Mouse (Mus musculus) CH12.LX (cell line): ENCODE measurements around the gene Prdx2. TPM values are rescaled to one million over a fixed set of nuclear protein-coding genes. Genes with fewer than 3 reads are reported as not detected.

ENCODE experiments used
- DNase-seq: peaks from one replicate; pipeline ENCODE4 v3.0.0-alpha.2; 2013; ENCODE audit errors: extremely low read depth
- H3K27ac ChIP-seq: 2 replicates; pipeline ENCODE4 v1.5.1; 2012; ENCODE audit warnings: low read depth, mild to moderate bottlenecking, control low read depth, moderate library complexity; ENCODE audit not compliant: insufficient read depth
- H3K27me3 ChIP-seq: replicated peaks from 2 replicates; pipeline ENCODE3; 2012; ENCODE audit warnings: inconsistent platforms
- H3K36me3 ChIP-seq, 2 experiments: replicated peaks in 1 of 2; 2 replicates each; pipeline versions ENCODE3 to v1.6.1; 2012; ENCODE audit warnings: inconsistent platforms in 1 of 2, low read length in 1 of 2, mild to moderate bottlenecking in 1 of 2, mixed read lengths in 1 of 2, moderate library complexity in 1 of 2; ENCODE audit not compliant: control insufficient read depth in 1 of 2, insufficient read depth in 1 of 2
- H3K4me1 ChIP-seq, 2 experiments: 2 replicates each; pipeline ENCODE4 v1.6.1; 2012; ENCODE audit warnings: inconsistent platforms in 1 of 2, moderate library complexity in 1 of 2; ENCODE audit not compliant: insufficient read depth in 2 of 2, control insufficient read depth in 1 of 2
- H3K4me2 ChIP-seq: 2 replicates; pipeline ENCODE4 v1.6.1; 2012; ENCODE audit warnings: low read depth, mild to moderate bottlenecking, control low read depth; ENCODE audit not compliant: poor library complexity, insufficient read depth, severe bottlenecking
- H3K4me3 ChIP-seq, 3 experiments: fragments of 150-350 bp in 1 of 3; sonication (generic) in 1 of 3; replicated peaks in 1 of 3; 2 replicates each; pipeline versions ENCODE3 to v1.5.1; 2011 to 2012; ENCODE audit warnings: low read depth in 2 of 3, low read length in 2 of 3, mild to moderate bottlenecking in 2 of 3, moderate library complexity in 2 of 3, control low read depth in 1 of 3, improper control_type of control experiment in 1 of 3, inconsistent platforms in 1 of 3, mixed read lengths in 1 of 3; ENCODE audit not compliant: poor library complexity in 1 of 3
- H3K79me2 ChIP-seq: replicated peaks from 2 replicates; pipeline ENCODE4 v1.6.1; 2012; ENCODE audit warnings: mild to moderate bottlenecking, moderate library complexity; ENCODE audit not compliant: control insufficient read depth, poor library complexity, insufficient read depth, severe bottlenecking; ENCODE audit errors: extremely low read depth
- H3K9ac ChIP-seq: 2 replicates; pipeline ENCODE4 v1.6.1; 2012; ENCODE audit warnings: low read depth, mild to moderate bottlenecking, control low read depth, moderate library complexity; ENCODE audit not compliant: insufficient read depth
- H3K9me3 ChIP-seq: replicated peaks from 2 replicates; pipeline ENCODE3; 2012; ENCODE audit warnings: low read length, inconsistent platforms, mixed read lengths
- BHLHE40 ChIP-seq: IDR thresholded peaks from 2 replicates; pipeline ENCODE4 v1.6.1; 2011; ENCODE audit warnings: mild to moderate bottlenecking, low read depth, low read length, improper control_type of control experiment
- CHD1 ChIP-seq: IDR thresholded peaks from 2 replicates; pipeline ENCODE4 v1.6.1; 2012; ENCODE audit warnings: low read depth, low read length, improper control_type of control experiment, inconsistent platforms
- CHD2 ChIP-seq: IDR thresholded peaks from 2 replicates; pipeline ENCODE4 v1.6.1; 2011; ENCODE audit warnings: low read length, improper control_type of control experiment
- E2F4 ChIP-seq: IDR thresholded peaks from 2 replicates; pipeline ENCODE4 v1.6.1; 2011; ENCODE audit warnings: low read depth, low read length, improper control_type of control experiment; ENCODE audit not compliant: insufficient replicate concordance
- ETS1 ChIP-seq: conservative IDR thresholded peaks from 2 replicates; pipeline ENCODE4 v1.6.1; 2012; ENCODE audit warnings: low read depth, mild to moderate bottlenecking, inconsistent platforms, low read length, improper control_type of control experiment, moderate library complexity
- IRF4 ChIP-seq: IDR thresholded peaks from 2 replicates; pipeline ENCODE4 v1.6.1; 2014; ENCODE audit warnings: low read depth, mild to moderate bottlenecking, inconsistent platforms, low read length, improper control_type of control experiment
- JUND ChIP-seq: conservative IDR thresholded peaks from 2 replicates; pipeline ENCODE4 v1.6.1; 2011; ENCODE audit warnings: low read depth, low read length, improper control_type of control experiment
- KAT2A ChIP-seq: IDR thresholded peaks from 2 replicates; pipeline ENCODE4 v1.6.1; 2012; ENCODE audit warnings: low read length, improper control_type of control experiment, inconsistent platforms; ENCODE audit not compliant: insufficient replicate concordance
- MAFK ChIP-seq: IDR thresholded peaks from 2 replicates; pipeline ENCODE4 v1.6.1; 2011; ENCODE audit warnings: low read length, improper control_type of control experiment; ENCODE audit not compliant: insufficient replicate concordance
- MAX ChIP-seq: IDR thresholded peaks from 2 replicates; pipeline ENCODE4 v1.6.1; 2011; ENCODE audit warnings: low read length, improper control_type of control experiment
- MXI1 ChIP-seq: IDR thresholded peaks from 2 replicates; pipeline ENCODE4 v1.6.1; 2011; ENCODE audit warnings: mild to moderate bottlenecking, low read depth, low read length, improper control_type of control experiment
- MYC ChIP-seq: IDR thresholded peaks from 2 replicates; pipeline ENCODE4 v1.6.1; 2011; ENCODE audit warnings: low read depth, mild to moderate bottlenecking, improper control_type of control experiment, low read length
- NRF1 ChIP-seq: IDR thresholded peaks from 2 replicates; pipeline ENCODE4 v1.6.1; 2014; ENCODE audit warnings: low read depth, mild to moderate bottlenecking, inconsistent platforms, low read length, improper control_type of control experiment, moderate library complexity
- POLR2A ChIP-seq: IDR thresholded peaks from 2 replicates; pipeline ENCODE4 v1.6.1; 2011; ENCODE audit warnings: low read depth, mild to moderate bottlenecking, improper control_type of control experiment, low read length
- POLR2AphosphoS2 ChIP-seq: IDR thresholded peaks from 2 replicates; pipeline ENCODE4 v1.6.1; 2011; ENCODE audit warnings: low read depth, low read length, improper control_type of control experiment
- RAD21 ChIP-seq: IDR thresholded peaks from 2 replicates; pipeline ENCODE4 v1.6.1; 2011; ENCODE audit warnings: low read depth, mild to moderate bottlenecking, low read length, improper control_type of control experiment, moderate library complexity
- SMC3 ChIP-seq: IDR thresholded peaks from 2 replicates; pipeline ENCODE4 v1.6.1; 2011; ENCODE audit warnings: low read depth, low read length, improper control_type of control experiment
- TCF12 ChIP-seq: IDR thresholded peaks from 2 replicates; pipeline ENCODE4 v1.6.1; 2014; ENCODE audit warnings: low read depth, mild to moderate bottlenecking, inconsistent platforms, low read length, improper control_type of control experiment
- UBTF ChIP-seq: IDR thresholded peaks from 2 replicates; pipeline ENCODE4 v1.6.1; 2012; ENCODE audit warnings: low read depth, mild to moderate bottlenecking, inconsistent platforms, low read length, improper control_type of control experiment, moderate library complexity
- ZKSCAN1 ChIP-seq: IDR thresholded peaks from 2 replicates; pipeline ENCODE4 v1.6.1; 2012; ENCODE audit warnings: low read depth, inconsistent platforms, low read length, improper control_type of control experiment, borderline replicate concordance
- ZMIZ1 ChIP-seq: IDR thresholded peaks from 2 replicates; pipeline ENCODE4 v1.6.1; 2012; ENCODE audit warnings: low read depth, mild to moderate bottlenecking, inconsistent platforms, low read length, improper control_type of control experiment
- ZNF384 ChIP-seq: IDR thresholded peaks from 2 replicates; pipeline ENCODE4 v1.6.1; 2012; ENCODE audit warnings: low read depth, low read length, improper control_type of control experiment, inconsistent platforms
- dilution Hi-C: fragments of 300-500 bp; cut with MboI; formaldehyde crosslinking; loops from 2 replicates; pipeline ENCODE4 v1.14.3; 2020; ENCODE audit warnings: low sequenced_read_pairs; ENCODE audit not compliant: extremely low pct_unique_long_range_greater_than_20kb, extremely low pct_ligation_motif_present
- in situ Hi-C: fragments of 300-500 bp; cut with MboI; formaldehyde crosslinking; loops from 3 replicates; pipeline ENCODE4 v1.14.3; 2019; ENCODE audit warnings: low sequenced_read_pairs, low pct_ligation_motif_present, low pct_unique_long_range_greater_than_20kb, mixed read lengths
- polyA plus RNA-seq: library from polyadenylated mRNA; unstranded; fragments of >175 nt; gene quantifications from 2 replicates; pipeline ENCODE4 v1.2.1, GENCODE M21; 2012; ENCODE audit warnings: low read depth; ENCODE audit not compliant: insufficient read length
- total RNA-seq, 2 experiments: library from RNA; depleted of rRNA; stranded (reverse); fragments of 300-350 nt in 1 of 2; fragments of >200 nt in 1 of 2; gene quantifications; 2 replicates each; pipeline ENCODE4 v1.2.3; 2012 to 2014

Gene Prdx2
- total and polyA plus RNA-seq, 3 experiments: 158 to 232 (median 218) TPM

- dilution Hi-C loops: no loop called here
- peaks cover 21 to 22% of the 10 kb centered on the region in 2 experiments for H3K4me1 ChIP-seq
- H3K36me3 ChIP-seq: no peaks in the 10 kb centered on the region
- H3K27ac ChIP-seq: no peak overlapping the region
- H3K4me2 ChIP-seq: peak overlapping the region; percentile 54; the same call in 1 of the 2 replicates
- H3K4me3 ChIP-seq: no peak overlapping the region
- no peaks in the 10 kb centered on the region for H3K9me3 ChIP-seq
- no peaks in the 10 kb centered on the region for H3K79me2 ChIP-seq
- peaks cover 75% of the 10 kb centered on the region for H3K27me3 ChIP-seq
- TF ChIP-seq MXI1 (peak; percentile 56; the same call in 1 of the 2 replicates), JUND (no peak), BHLHE40 (0 out of 2 replicates have a peak, but pooled peaks have one; percentile 12), NRF1 (peak; percentile 78)
- DNase-seq: peak; percentile 67
- H3K9ac ChIP-seq: no peak overlapping the region
- in situ Hi-C loops: no loop called here
Measured at GRCm38 (mm10) chr8:84934860-84935259, 34.5 kb upstream of the Prdx2 start.

- Histone ChIP-seq H3K36me3 (no peaks in the 10 kb centered on the region), H3K9ac (no peak overlapping the region), H3K4me3 (no peak overlapping the region), H3K9me3 (no peaks in the 10 kb centered on the region), H3K27ac (no peak overlapping the region), H3K4me2 (0 out of 2 replicates have a peak overlapping the region, but pooled peaks have one; percentile 54), H3K4me1 (peaks cover 21 to 22% of the 10 kb centered on the region in 2 experiments), H3K27me3 (peaks cover 77% of the 10 kb centered on the region), H3K79me2 (no peaks in the 10 kb centered on the region)
- dilution Hi-C loops (no loop called here), in situ Hi-C loops (no loop called here)
- no peak for DNase-seq
- TF ChIP-seq NRF1 (no peak), CHD2 (no peak), SMC3 (no peak), BHLHE40 (no peak), RAD21 (no peak), ZNF384 (no peak), ETS1 (no peak)
Measured at GRCm38 (mm10) chr8:84935489-84935888, 33.9 kb upstream of the Prdx2 start.

- dilution Hi-C loops (no loop called here), in situ Hi-C loops (no loop called here)
- H3K27ac ChIP-seq: no peak overlapping the region
- TF ChIP-seq ZMIZ1: no peak
- no peak for TF ChIP-seq UBTF
- TF ChIP-seq ETS1: no peak
- TF ChIP-seq MYC: no peak
- no peak for TF ChIP-seq MAFK
- no peak for TF ChIP-seq CHD1
- TF ChIP-seq ZNF384: no peak
- no peak for TF ChIP-seq E2F4
- no peak for TF ChIP-seq POLR2AphosphoS2
- TF ChIP-seq POLR2A: no peak
- no peak for TF ChIP-seq MAX
- TF ChIP-seq ZKSCAN1: no peak
- no peak for TF ChIP-seq IRF4
- no peak for TF ChIP-seq KAT2A
- TF ChIP-seq TCF12: no peak
- H3K4me2 ChIP-seq: peak overlapping the region; percentile 90; the same call in 1 of the 2 replicates
- no peak for DNase-seq
- H3K79me2 ChIP-seq: no peaks in the 10 kb centered on the region
- H3K36me3 ChIP-seq: no peaks in the 10 kb centered on the region
- peaks cover 79% of the 10 kb centered on the region for H3K27me3 ChIP-seq
- H3K9me3 ChIP-seq: no peaks in the 10 kb centered on the region
- no peak overlapping the region for H3K4me3 ChIP-seq
- H3K9ac ChIP-seq: no peak overlapping the region
- peaks cover 21 to 22% of the 10 kb centered on the region in 2 experiments for H3K4me1 ChIP-seq
Measured at GRCm38 (mm10) chr8:84936041-84936961, 33.1 kb upstream of the Prdx2 start.
